8 mouse cellular contexts compared by ENCODE assay signal in genomic region chr10:23350011-23350911, GRCm38 (mm10). TPM values are rescaled to one million over a fixed set of nuclear protein-coding genes. Genes with fewer than 3 reads are reported as not detected.
DNase-seq lines count a peak whose midpoint lies in the region; ATAC-seq and TF ChIP-seq lines count a peak whose summit lies in the region.

TSS of gene Eya4 (minus strand) at chr10:23350786.

- no peaks in the 10 kb centered on the region for H3K9me3 ChIP-seq in forebrain, embryonic 15.5 days
- H3K9me3 ChIP-seq in hindbrain, embryonic 14.5 days (ENCODE audit: control insufficient read depth, low read length): no peaks in the 10 kb centered on the region
- no peaks in the 10 kb centered on the region for H3K9me3 ChIP-seq in limb, embryonic 14.5 days (ENCODE audit: control insufficient read depth, low read length)
- no peaks in the 10 kb centered on the region for H3K9me3 ChIP-seq in neural tube, embryonic 12.5 days

- H3K36me3 ChIP-seq in forebrain, embryonic 15.5 days: no peaks in the 10 kb centered on the region
- H3K36me3 ChIP-seq in hindbrain, embryonic 14.5 days (replicated peaks; ENCODE audit: control insufficient read depth, insufficient read depth): no peaks in the 10 kb centered on the region
- H3K36me3 ChIP-seq in limb, embryonic 14.5 days (ENCODE audit: control insufficient read depth, insufficient read depth, low read length): no peaks in the 10 kb centered on the region
- H3K36me3 ChIP-seq in neural tube, embryonic 12.5 days: no peaks in the 10 kb centered on the region

- peak within 1 kb of the TSS; percentile 90 for H3K4me2 ChIP-seq in forebrain, embryonic 15.5 days (replicated peaks)
- H3K4me2 ChIP-seq in hindbrain, embryonic 14.5 days (replicated peaks): peak within 1 kb of the TSS; percentile 91
- H3K4me2 ChIP-seq in limb, embryonic 14.5 days (replicated peaks; ENCODE audit: low read depth, low read length, severe bottlenecking): peak within 1 kb of the TSS; percentile 84
- peak within 1 kb of the TSS; percentile 87 for H3K4me2 ChIP-seq in neural tube, embryonic 12.5 days (replicated peaks)

- TF ChIP-seq POLR2A in limb, embryonic 14.5 days (IDR thresholded peaks at IDR 0.05; ENCODE audit: borderline replicate concordance, extremely low read depth, insufficient read depth, insufficient read length): no peak

- H3K9ac ChIP-seq in forebrain, embryonic 15.5 days (replicated peaks): peak within 1 kb of the TSS; percentile 58
- peak within 1 kb of the TSS; percentile 64 for H3K9ac ChIP-seq in hindbrain, embryonic 14.5 days
- H3K9ac ChIP-seq in limb, embryonic 14.5 days (ENCODE audit: low read depth, low read length, severe bottlenecking): peak within 1 kb of the TSS; percentile 81
- H3K9ac ChIP-seq in neural tube, embryonic 12.5 days: peak within 1 kb of the TSS; percentile 70

- DNase-seq in cerebellum, postnatal 36 days: peak; percentile 3 to 6
- no peak for DNase-seq in cerebellum, adult 9-10 months
- DNase-seq in adrenal gland, adult 18-20 months (ENCODE audit: low spot score in 2 of 2): peak; percentile 11 to 22
- no peak for DNase-seq in hindbrain, embryonic 14.5 days (ENCODE audit: low spot score)
- DNase-seq in limb, embryonic 14.5 days (ENCODE audit: low spot score): peak; percentile 48

- H3K27me3 ChIP-seq in forebrain, embryonic 15.5 days: peaks cover 12% of the 10 kb centered on the region
- peaks cover 34% of the 10 kb centered on the region for H3K27me3 ChIP-seq in hindbrain, embryonic 14.5 days (ENCODE audit: control insufficient read depth, insufficient read depth, low read length)
- H3K27me3 ChIP-seq in limb, embryonic 14.5 days (ENCODE audit: control insufficient read depth, insufficient read depth, low read length): no peaks in the 10 kb centered on the region
- peaks cover 9% of the 10 kb centered on the region for H3K27me3 ChIP-seq in neural tube, embryonic 12.5 days (replicated peaks)

- H3K27ac ChIP-seq in forebrain, embryonic 15.5 days (replicated peaks): peak within 1 kb of the TSS; percentile 50; the same call in 1 of the 2 replicates
- H3K27ac ChIP-seq in hindbrain, embryonic 14.5 days: no peak within 1 kb of the TSS
- peak within 1 kb of the TSS; percentile 75 for H3K27ac ChIP-seq in limb, embryonic 14.5 days (replicated peaks; ENCODE audit: low read depth, low read length)
- no peak within 1 kb of the TSS for H3K27ac ChIP-seq in neural tube, embryonic 12.5 days

- WGBS in forebrain, embryonic 15.5 days: 1% methylated on average over 65 of the region's 79 CpGs
- WGBS in hindbrain, embryonic 14.5 days: 2% methylated on average over 58 of the region's 79 CpGs
- WGBS in limb, embryonic 14.5 days: 2% methylated on average over 46 of the region's 79 CpGs
- 1% methylated on average over 64 of the region's 79 CpGs for WGBS in neural tube, embryonic 12.5 days

- peaks cover 23% of the 10 kb centered on the region for H3K4me1 ChIP-seq in forebrain, embryonic 15.5 days
- H3K4me1 ChIP-seq in hindbrain, embryonic 14.5 days (replicated peaks; ENCODE audit: control insufficient read depth, insufficient read depth, low read length): peaks cover 13% of the 10 kb centered on the region
- H3K4me1 ChIP-seq in limb, embryonic 14.5 days (ENCODE audit: control insufficient read depth, insufficient read depth, low read length): peaks cover 15% of the 10 kb centered on the region
- peaks cover 16% of the 10 kb centered on the region for H3K4me1 ChIP-seq in neural tube, embryonic 12.5 days

- H3K4me3 ChIP-seq in forebrain, embryonic 15.5 days: peak within 1 kb of the TSS; percentile 67
- peak within 1 kb of the TSS; percentile 56 for H3K4me3 ChIP-seq in hindbrain, embryonic 14.5 days (replicated peaks; ENCODE audit: low read length)
- peak within 1 kb of the TSS; percentile 62 for H3K4me3 ChIP-seq in limb, embryonic 14.5 days (replicated peaks; ENCODE audit: low read length)
- peak within 1 kb of the TSS; percentile 61 for H3K4me3 ChIP-seq in neural tube, embryonic 12.5 days

- ATAC-seq in forebrain, embryonic 15.5 days (replicated peaks): peak; percentile 94
- ATAC-seq in hindbrain, embryonic 14.5 days (ENCODE audit: low FRiP score): peak; percentile 86
- ATAC-seq in limb, embryonic 14.5 days (ENCODE audit: low FRiP score, low read depth): peak; percentile 78
- peak; percentile 87 for ATAC-seq in neural tube, embryonic 12.5 days (ENCODE audit: low FRiP score, low read depth)
- no peak for ATAC-seq in megakaryocyte-erythroid progenitor cell, adult 5-6 weeks (replicated peaks; ENCODE audit: low FRiP score, low TSS enrichment, poor library complexity, severe bottlenecking)

RNA-seq across cellular contexts. Expression of gene Eya4, which starts in this region (rescaled TPM):
- 1 to 10 TPM in 1 of 2 experiments, under 1 TPM in 1; 0.60 to 1.0 TPM for total RNA-seq in adrenal gland, adult 18-20 months (2021)
- 1.1 and 1.4 TPM in 2 replicates for polyA plus RNA-seq in forebrain, embryonic 15.5 days (2015; fragmentation: Nextera tagmentation; extraction: Ambion mirVana)
- polyA plus RNA-seq in hindbrain, embryonic 14.5 days (2014; fragmentation: Nextera tagmentation; extraction: Ambion mirVana): 0.74 and 0.82 TPM in 2 replicates
- 12.5 and 13.8 TPM in 2 replicates for polyA plus RNA-seq in limb, embryonic 14.5 days (2012; rRNA removed)
- 6.6 and 7.3 TPM in 2 replicates for polyA plus RNA-seq in limb, embryonic 14.5 days (2014; fragmentation: Nextera tagmentation; extraction: Ambion mirVana)
- 3.1 and 3.2 TPM in 2 replicates for polyA plus RNA-seq in neural tube, embryonic 12.5 days (2016; fragmentation: Nextera tagmentation; extraction: Ambion mirVana)
- 0.66 and 0.69 TPM in 2 replicates for total RNA-seq in megakaryocyte-erythroid progenitor cell, adult 5-6 weeks (2014; fragmentation: Nextera tagmentation)
- 0.95 and 1.5 TPM in 2 replicates for total RNA-seq in megakaryocyte-erythroid progenitor cell, adult 5-6 weeks (2017)

Comparison
In these comparisons a context has a peak if more than half of its experiments do, and no peak if none do; other contexts are left out.
1. DNase-seq: peak in cerebellum, postnatal 36 days (2 of 2), adrenal gland, adult 18-20 months (2 of 2) and limb, embryonic 14.5 days (single experiment); none in cerebellum, adult 9-10 months (single experiment) and hindbrain, embryonic 14.5 days (single experiment).
2. Peak in ATAC-seq, H3K4me3 ChIP-seq, H3K9ac ChIP-seq and H3K4me2 ChIP-seq in hindbrain, embryonic 14.5 days; RNA of the gene not detected or under 1 TPM.
3. H3K27ac ChIP-seq: peak in forebrain, embryonic 15.5 days (single experiment) and limb, embryonic 14.5 days (single experiment); none in hindbrain, embryonic 14.5 days (single experiment) and neural tube, embryonic 12.5 days (single experiment).
4. Peak in every context shown above with its lines, with median percentiles within 50 percentile points of each other: H3K4me2 ChIP-seq, H3K4me3 ChIP-seq and H3K9ac ChIP-seq.